In the genomic region with DNA sequence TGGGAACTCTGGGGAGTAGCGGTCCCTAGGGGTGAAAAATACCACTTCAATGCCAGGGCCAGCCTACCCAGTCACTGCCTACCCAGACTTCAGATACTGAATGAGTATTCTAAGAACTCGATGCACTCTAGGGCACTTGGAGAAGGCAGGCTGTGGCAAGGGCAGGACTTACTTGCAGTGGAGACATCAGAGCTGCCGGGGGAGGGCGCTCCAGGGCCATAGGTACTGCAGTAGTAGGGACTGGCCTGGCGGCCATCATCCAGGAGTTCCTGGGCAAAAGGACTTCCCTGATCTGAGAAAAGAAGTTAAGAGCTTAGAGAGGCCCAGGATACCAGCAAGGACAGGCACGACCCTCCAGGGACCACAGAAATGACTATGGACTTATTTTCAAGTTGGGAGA, we compare ENCODE assay signal across 13 mouse cellular contexts. TPM values are rescaled to one million over a fixed set of nuclear protein-coding genes. Genes with fewer than 3 reads are reported as not detected.
DNase-seq lines count a peak whose midpoint lies in the region; ATAC-seq and TF ChIP-seq lines count a peak whose summit lies in the region.
"Had no signal": no experiment of that assay in that cellular context is flagged by ENCODE, and none has a peak within 500 bp of the region (broad histone marks: within the 10 kb centered on the region; RNA-seq: fewer than 3 reads in every experiment).

No protein-coding gene starts in this region.

- H3K9ac ChIP-seq in lung, postnatal 0 days (replicated peaks; ENCODE audit: low read depth), result no peak overlapping the region
- no peak overlapping the region for H3K9ac ChIP-seq in hindbrain, postnatal 0 days (replicated peaks; ENCODE audit: low read length)
- no peak overlapping the region for H3K9ac ChIP-seq in midbrain, embryonic 13.5 days (replicated peaks)

- no peaks in the 10 kb centered on the region for H3K27me3 ChIP-seq in lung, postnatal 0 days (replicated peaks; ENCODE audit: insufficient read depth, low read length)
- no peaks in the 10 kb centered on the region for H3K27me3 ChIP-seq in hindbrain, postnatal 0 days (ENCODE audit: insufficient read depth, low read length)
- no peaks in the 10 kb centered on the region for H3K27me3 ChIP-seq in midbrain, embryonic 13.5 days
- H3K27me3 ChIP-seq: Patski had no signal

- H3K4me3 ChIP-seq in lung, postnatal 0 days (ENCODE audit: low read depth, low read length), result peak overlapping the region; percentile 28; the same call in 1 of the 2 replicates
- H3K4me3 ChIP-seq in hindbrain, postnatal 0 days (ENCODE audit: low read length), result no peak overlapping the region
- H3K4me3 ChIP-seq in midbrain, embryonic 13.5 days (replicated peaks), result no peak overlapping the region
- H3K4me3 ChIP-seq: megakaryocyte, embryonic 14.5 days had no signal

- ATAC-seq in lung, postnatal 0 days, result peak; percentile 18; the same call in 1 of the 2 replicates
- ATAC-seq in hindbrain, postnatal 0 days, result no peak
- ATAC-seq in midbrain, embryonic 13.5 days, result no peak
- ATAC-seq: Patski had no signal

- peak; percentile 63 for TF ChIP-seq CTCF in lung, postnatal 0 days (IDR thresholded peaks at IDR 0.05)
- no peak for TF ChIP-seq CTCF in hindbrain, postnatal 0 days (IDR thresholded peaks at IDR 0.05; ENCODE audit: low read depth)

- H3K27ac ChIP-seq in lung, postnatal 0 days (ENCODE audit: low read length), result no peak overlapping the region
- no peak overlapping the region for H3K27ac ChIP-seq in hindbrain, postnatal 0 days
- no peak overlapping the region for H3K27ac ChIP-seq in midbrain, embryonic 13.5 days

- no peak for TF ChIP-seq EP300 in lung, postnatal 0 days (IDR thresholded peaks at IDR 0.05)

- H3K4me1 ChIP-seq in lung, postnatal 0 days (ENCODE audit: insufficient read depth, low read depth, low read length), result peaks cover 5% of the 10 kb centered on the region; the same call in 1 of the 2 replicates
- H3K4me1 ChIP-seq in hindbrain, postnatal 0 days (ENCODE audit: insufficient read depth, low read length), result peaks cover 8% of the 10 kb centered on the region; the same call in 1 of the 2 replicates
- peaks cover 10% of the 10 kb centered on the region for H3K4me1 ChIP-seq in midbrain, embryonic 13.5 days (replicated peaks)

- no peaks in the 10 kb centered on the region for H3K9me3 ChIP-seq in lung, postnatal 0 days (ENCODE audit: low read length)
- H3K9me3 ChIP-seq in hindbrain, postnatal 0 days (ENCODE audit: low read length), result no peaks in the 10 kb centered on the region
- no peaks in the 10 kb centered on the region for H3K9me3 ChIP-seq in midbrain, embryonic 13.5 days
- H3K9me3 ChIP-seq: megakaryocyte, embryonic 14.5 days had no signal

- peak overlapping the region; percentile 57 for H3K4me2 ChIP-seq in lung, postnatal 0 days (replicated peaks; ENCODE audit: low read depth, low read length)
- H3K4me2 ChIP-seq in hindbrain, postnatal 0 days (ENCODE audit: low read depth, low read length), result no peak overlapping the region
- no peak overlapping the region for H3K4me2 ChIP-seq in midbrain, embryonic 13.5 days (replicated peaks)

- H3K36me3 ChIP-seq in lung, postnatal 0 days (ENCODE audit: insufficient read depth, low read length), result no peaks in the 10 kb centered on the region
- H3K36me3 ChIP-seq in hindbrain, postnatal 0 days (ENCODE audit: insufficient read depth, low read length), result no peaks in the 10 kb centered on the region
- peaks cover under 1% of the 10 kb centered on the region; the same call in 1 of the 2 replicates for H3K36me3 ChIP-seq in midbrain, embryonic 13.5 days

- peak; percentile 77 to 78 for DNase-seq in urinary bladder, adult 18-20 months (ENCODE audit: low spot score in 2 of 2)
- no peak for DNase-seq in urinary bladder, postnatal 10 days (ENCODE audit: low spot score)
- DNase-seq in kidney, adult 18-20 months, result peak; percentile 69
- DNase-seq in lung, postnatal 0 days (ENCODE audit: low spot score), result peak; percentile 75
- DNase-seq in hindbrain, postnatal 0 days (ENCODE audit: low spot score), result no peak
- no peak for DNase-seq in thymus, postnatal 14 days
- no peak for DNase-seq in right cerebral cortex, postnatal 25 days
- DNase-seq: gastrocnemius, postnatal 10 days had no signal

- WGBS in lung, postnatal 0 days, result 68% methylated on average over 6 of the region's 6 CpGs
- 78% methylated on average over 6 of the region's 6 CpGs for WGBS in hindbrain, postnatal 0 days
- 83% methylated on average over 6 of the region's 6 CpGs for WGBS in midbrain, embryonic 13.5 days

RNA-seq across cellular contexts. Expression of a gene that starts 2.1 kb away (rescaled TPM):
- polyA plus RNA-seq in lung, postnatal 0 days (2015; fragmentation: Nextera tagmentation; extraction: Ambion mirVana), result 31.9 and 45.5 TPM in 2 replicates
- total RNA-seq in hindbrain, postnatal 0 days (2014; rRNA removed), result 0.10 TPM in 1 of 2 replicates, not detected in the other
- 0.42 and 0.54 TPM in 2 replicates for polyA plus RNA-seq in hindbrain, postnatal 0 days (2015; fragmentation: Nextera tagmentation; extraction: Ambion mirVana)
- 0.16 and 0.34 TPM in 2 replicates for polyA plus RNA-seq in midbrain, embryonic 13.5 days (2015; fragmentation: Nextera tagmentation; extraction: Ambion mirVana)
- total RNA-seq: hematopoietic stem cell, adult 5-6 weeks; left cerebral cortex, postnatal 10 days had no signal

RNA-seq across cellular contexts. Expression of a gene that starts 27.6 kb away (rescaled TPM):
- 50.2 and 67.5 TPM in 2 replicates for polyA plus RNA-seq in lung, postnatal 0 days (2015; fragmentation: Nextera tagmentation; extraction: Ambion mirVana)
- total RNA-seq in hindbrain, postnatal 0 days (2014; rRNA removed), result 61.4 and 97.9 TPM in 2 replicates
- 50.5 and 53.8 TPM in 2 replicates for polyA plus RNA-seq in hindbrain, postnatal 0 days (2015; fragmentation: Nextera tagmentation; extraction: Ambion mirVana)
- polyA plus RNA-seq in midbrain, embryonic 13.5 days (2015; fragmentation: Nextera tagmentation; extraction: Ambion mirVana), result 87.7 and 102 TPM in 2 replicates

RNA-seq across cellular contexts. Expression of a gene that starts 57.3 kb away (rescaled TPM):
- 164 and 186 TPM in 2 replicates for polyA plus RNA-seq in lung, postnatal 0 days (2015; fragmentation: Nextera tagmentation; extraction: Ambion mirVana)
- total RNA-seq in hindbrain, postnatal 0 days (2014; rRNA removed), result 13.5 and 45.2 TPM in 2 replicates
- 201 and 205 TPM in 2 replicates for polyA plus RNA-seq in hindbrain, postnatal 0 days (2015; fragmentation: Nextera tagmentation; extraction: Ambion mirVana)
- 155 and 161 TPM in 2 replicates for polyA plus RNA-seq in midbrain, embryonic 13.5 days (2015; fragmentation: Nextera tagmentation; extraction: Ambion mirVana)

Comparison
In these comparisons a context has a peak if more than half of its experiments do, and no peak if none do; other contexts are left out.
1. DNase-seq: peak in urinary bladder, adult 18-20 months (2 of 2), kidney, adult 18-20 months (single experiment) and lung, postnatal 0 days (single experiment); none in urinary bladder, postnatal 10 days (single experiment), hindbrain, postnatal 0 days (single experiment), thymus, postnatal 14 days (single experiment) and right cerebral cortex, postnatal 25 days (single experiment).
2. RNA of a gene that starts 2.1 kb away (polyA plus RNA-seq): 31.9 to 45.5 TPM in lung, postnatal 0 days; 0.42 to 0.54 TPM in hindbrain, postnatal 0 days and 0.16 to 0.34 TPM in midbrain, embryonic 13.5 days; every median in the first group is over 10 times any median in the second.